In the genomic region with DNA sequence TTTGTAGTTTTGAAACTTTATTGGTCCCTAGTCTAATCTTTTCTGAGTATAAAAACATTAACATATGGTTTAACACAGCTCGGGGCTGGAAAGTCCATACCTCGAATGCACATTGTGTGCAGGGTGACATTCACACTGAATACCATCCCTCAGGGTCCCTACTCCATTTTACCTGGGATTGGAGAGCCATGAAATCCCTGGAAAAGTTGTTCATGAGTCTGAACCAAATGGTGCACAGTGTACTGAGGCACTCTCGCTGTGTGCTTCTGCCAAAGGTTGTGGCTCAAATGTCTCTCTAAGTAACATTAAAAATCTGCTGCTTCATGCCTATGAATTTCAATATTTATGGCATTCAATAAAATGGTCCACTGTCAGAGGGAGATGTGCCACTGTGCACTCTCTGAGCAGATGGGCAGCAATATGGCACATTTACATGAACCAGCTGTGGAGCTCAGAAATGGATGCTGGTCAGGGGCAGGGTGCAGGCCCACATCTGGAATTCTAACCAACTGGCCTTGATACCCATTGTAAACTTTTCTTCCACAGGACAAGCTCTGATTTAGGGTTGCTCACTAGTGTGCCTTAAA, we compare ENCODE assay signal across 26 mouse cellular contexts.
DNase-seq lines count a peak whose midpoint lies in the region; ATAC-seq and TF ChIP-seq lines count a peak whose summit lies in the region.
"Had no signal": no experiment of that assay in that cellular context is flagged by ENCODE, and none has a peak within 500 bp of the region (broad histone marks: within the 10 kb centered on the region; RNA-seq: fewer than 3 reads in every experiment).

No protein-coding gene starts in this region.

- intact Hi-C loops in gastrocnemius, adult 2 months (cut with DNase I): no loop called here

- 69% methylated on average over 3 of the region's 3 CpGs for WGBS in neural tube, embryonic 13.5 days
- WGBS in neural tube, embryonic 15.5 days: 68% methylated on average over 3 of the region's 3 CpGs

- no peaks in the 10 kb centered on the region for H3K36me3 ChIP-seq in neural tube, embryonic 13.5 days
- no peaks in the 10 kb centered on the region for H3K36me3 ChIP-seq in neural tube, embryonic 15.5 days
- H3K36me3 ChIP-seq: embryonic facial prominence, embryonic 13.5 days; embryonic facial prominence, embryonic 15.5 days; forebrain, embryonic 15.5 days; G1E had no signal

- H3K9me3 ChIP-seq in neural tube, embryonic 13.5 days: no peaks in the 10 kb centered on the region
- no peaks in the 10 kb centered on the region for H3K9me3 ChIP-seq in neural tube, embryonic 15.5 days (replicated peaks)
- H3K9me3 ChIP-seq: embryonic facial prominence, embryonic 13.5 days; embryonic facial prominence, embryonic 15.5 days; forebrain, embryonic 13.5 days; forebrain, embryonic 15.5 days; G1E had no signal

- peak overlapping the region; percentile 20; the same call in 1 of the 2 replicates for H3K27ac ChIP-seq in gastrocnemius, adult 2 months
- H3K27ac ChIP-seq in neural tube, embryonic 13.5 days (replicated peaks): no peak overlapping the region
- H3K27ac ChIP-seq in neural tube, embryonic 15.5 days (replicated peaks): no peak overlapping the region
- H3K27ac ChIP-seq: embryonic facial prominence, embryonic 13.5 days; embryonic facial prominence, embryonic 15.5 days; forebrain, embryonic 13.5 days; forebrain, embryonic 15.5 days had no signal

- no peak overlapping the region for H3K4me3 ChIP-seq in gastrocnemius, adult 2 months
- no peak overlapping the region for H3K4me3 ChIP-seq in neural tube, embryonic 13.5 days
- H3K4me3 ChIP-seq in neural tube, embryonic 15.5 days (replicated peaks): no peak overlapping the region
- H3K4me3 ChIP-seq: embryonic facial prominence, embryonic 13.5 days; embryonic facial prominence, embryonic 15.5 days; forebrain, embryonic 13.5 days; forebrain, embryonic 15.5 days had no signal

- DNase-seq in gastrocnemius, adult 2 months: no peak
- no peak for DNase-seq in gastrocnemius, postnatal 25 days
- no peak for DNase-seq in neural tube, embryonic 10.5 days (ENCODE audit: extremely low spot score, low spot score)
- DNase-seq in T-cell, adult 2 months (ENCODE audit: low spot score): no peak
- DNase-seq: adrenal gland, adult 2 months; adrenal gland, postnatal 10 days; adrenal gland, postnatal 25 days; B cell, adult 2 months; cerebellum, adult 11 months; cerebellum, adult 18-20 months; cerebellum, adult 8-10 months; cerebellum, adult 9-11 months; cerebellum, postnatal 14 days; cerebellum, postnatal 36 days; embryo, embryonic 11 days; forebrain, postnatal 0 days had no signal

- H3K4me2 ChIP-seq in neural tube, embryonic 13.5 days: no peak overlapping the region
- H3K4me2 ChIP-seq in neural tube, embryonic 15.5 days: no peak overlapping the region
- H3K4me2 ChIP-seq: embryonic facial prominence, embryonic 15.5 days; forebrain, embryonic 13.5 days; forebrain, embryonic 15.5 days had no signal

- peaks cover 63% of the 10 kb centered on the region for H3K27me3 ChIP-seq in neural tube, embryonic 13.5 days
- peaks cover 19% of the 10 kb centered on the region for H3K27me3 ChIP-seq in neural tube, embryonic 15.5 days (replicated peaks)
- H3K27me3 ChIP-seq: CH12.LX; embryonic facial prominence, embryonic 13.5 days; embryonic facial prominence, embryonic 15.5 days; forebrain, embryonic 13.5 days; forebrain, embryonic 15.5 days; Patski had no signal

- ATAC-seq in neural tube, embryonic 13.5 days (ENCODE audit: low read depth): peak; percentile 40; the same call in 1 of the 2 replicates
- ATAC-seq in neural tube, embryonic 15.5 days (ENCODE audit: low FRiP score): peak; percentile 61; the same call in 1 of the 2 replicates
- ATAC-seq: CD4-positive, CD25-positive, alpha-beta regulatory T cell, adult 4 months; forebrain, embryonic 13.5 days; Patski had no signal

- TF ChIP-seq CTCF in gastrocnemius, adult 2 months (IDR thresholded peaks at IDR 0.05): no peak

- H3K9ac ChIP-seq in neural tube, embryonic 13.5 days: no peak overlapping the region
- no peak overlapping the region for H3K9ac ChIP-seq in neural tube, embryonic 15.5 days (replicated peaks)
- H3K9ac ChIP-seq: embryonic facial prominence, embryonic 13.5 days; embryonic facial prominence, embryonic 15.5 days; forebrain, embryonic 13.5 days; forebrain, embryonic 15.5 days; forebrain, postnatal 0 days had no signal

- H3K4me1 ChIP-seq in neural tube, embryonic 13.5 days (replicated peaks): no peaks in the 10 kb centered on the region
- H3K4me1 ChIP-seq in neural tube, embryonic 15.5 days: 0 out of 2 replicates have a peak, but pooled peaks cover 4% of the 10 kb centered on the region
